Mouse (Mus musculus): Measurements from ENCODE around the gene Olfr631. TPM values are rescaled to one million over a fixed set of nuclear protein-coding genes. Genes with fewer than 3 reads are reported as not detected.

The Olfr631 gene
- polyA plus RNA-seq, 1 experiment from 2014 or later = not detected

GRCm38 (mm10) chr7:103971782-103972181 is 43.2 kb downstream of the Olfr631 start:
- no peak overlapping the region for H3K4me2 ChIP-seq
- WGBS = 63% methylated on average over 1 of the region's 1 CpGs
- H3K9ac ChIP-seq (replicated peaks) = no peak overlapping the region
- no peak overlapping the region for H3K27ac ChIP-seq
- no peaks in the 10 kb centered on the region for H3K4me1 ChIP-seq (replicated peaks)
- no peaks in the 10 kb centered on the region for H3K36me3 ChIP-seq
- no peaks in the 10 kb centered on the region for H3K9me3 ChIP-seq
- no peak overlapping the region for H3K4me3 ChIP-seq (replicated peaks)
- H3K27me3 ChIP-seq = no peaks in the 10 kb centered on the region
- ATAC-seq (ENCODE audit: insufficient number of reproducible peaks, insufficient read depth, low FRiP score, low TSS enrichment, low read depth) = no peak

Other genes with a start within 250 kb of the Olfr631 start
- not detected in 2 replicates for gene Olfr625-ps1, start 246.1 kb upstream of the Olfr631 start, polyA plus RNA-seq (2016; fragmentation: Nextera tagmentation; extraction: Ambion mirVana)
- not detected in 2 replicates for gene Olfr243, start 214.2 kb upstream of the Olfr631 start, polyA plus RNA-seq (2016; fragmentation: Nextera tagmentation; extraction: Ambion mirVana)
- gene Olfr628, start 198.5 kb upstream of the Olfr631 start, polyA plus RNA-seq (2016; fragmentation: Nextera tagmentation; extraction: Ambion mirVana) = not detected in 2 replicates
- gene Olfr629, start 183.9 kb upstream of the Olfr631 start, polyA plus RNA-seq (2016; fragmentation: Nextera tagmentation; extraction: Ambion mirVana) = not detected in 2 replicates
- gene Olfr630, start 171.5 kb upstream of the Olfr631 start, polyA plus RNA-seq (2016; fragmentation: Nextera tagmentation; extraction: Ambion mirVana) = not detected in 2 replicates
- gene Olfr69, start 157.2 kb upstream of the Olfr631 start, polyA plus RNA-seq (2016; fragmentation: Nextera tagmentation; extraction: Ambion mirVana) = not detected in 2 replicates
- not detected in 2 replicates for gene Olfr68, start 149.1 kb upstream of the Olfr631 start, polyA plus RNA-seq (2016; fragmentation: Nextera tagmentation; extraction: Ambion mirVana)
- gene Olfr67, start 137.0 kb upstream of the Olfr631 start, polyA plus RNA-seq (2016; fragmentation: Nextera tagmentation; extraction: Ambion mirVana) = not detected in 2 replicates
- 836 and 850 TPM in 2 replicates for gene Hbb-bt, start 114.8 kb upstream of the Olfr631 start, polyA plus RNA-seq (2016; fragmentation: Nextera tagmentation; extraction: Ambion mirVana)
- gene Hbb-bs, start 100.7 kb upstream of the Olfr631 start, polyA plus RNA-seq (2016; fragmentation: Nextera tagmentation; extraction: Ambion mirVana) = 651 and 737 TPM in 2 replicates
- not detected in 2 replicates for gene Hbb-bh2, start 88.3 kb upstream of the Olfr631 start, polyA plus RNA-seq (2016; fragmentation: Nextera tagmentation; extraction: Ambion mirVana)
- gene Hbb-bh1, start 85.7 kb upstream of the Olfr631 start, polyA plus RNA-seq (2016; fragmentation: Nextera tagmentation; extraction: Ambion mirVana) = 615 and 622 TPM in 2 replicates
- gene Hbb-y, start 75.6 kb upstream of the Olfr631 start, polyA plus RNA-seq (2016; fragmentation: Nextera tagmentation; extraction: Ambion mirVana) = 8,935 and 9,118 TPM in 2 replicates
- not detected in 2 replicates for gene Olfr66, start 42.6 kb upstream of the Olfr631 start, polyA plus RNA-seq (2016; fragmentation: Nextera tagmentation; extraction: Ambion mirVana)
- gene Olfr64, start 34.3 kb upstream of the Olfr631 start, polyA plus RNA-seq (2016; fragmentation: Nextera tagmentation; extraction: Ambion mirVana) = not detected in 2 replicates
- not detected in 2 replicates for gene Olfr65, start 25.3 kb upstream of the Olfr631 start, polyA plus RNA-seq (2016; fragmentation: Nextera tagmentation; extraction: Ambion mirVana)
- not detected in 2 replicates for gene Olfr632, start 5.5 kb downstream of the Olfr631 start, polyA plus RNA-seq (2016; fragmentation: Nextera tagmentation; extraction: Ambion mirVana)
- gene Olfr633, start 15.6 kb downstream of the Olfr631 start, polyA plus RNA-seq (2016; fragmentation: Nextera tagmentation; extraction: Ambion mirVana) = not detected in 2 replicates
- not detected in 2 replicates for gene Olfr635, start 42.3 kb downstream of the Olfr631 start, polyA plus RNA-seq (2016; fragmentation: Nextera tagmentation; extraction: Ambion mirVana)
- gene Olfr638, start 69.9 kb downstream of the Olfr631 start, polyA plus RNA-seq (2016; fragmentation: Nextera tagmentation; extraction: Ambion mirVana) = not detected in 2 replicates
- gene Olfr639, start 88.5 kb downstream of the Olfr631 start, polyA plus RNA-seq (2016; fragmentation: Nextera tagmentation; extraction: Ambion mirVana) = not detected in 2 replicates
- gene Olfr640, start 96.7 kb downstream of the Olfr631 start, polyA plus RNA-seq (2016; fragmentation: Nextera tagmentation; extraction: Ambion mirVana) = not detected in 2 replicates
- gene Olfr641, start 106.6 kb downstream of the Olfr631 start, polyA plus RNA-seq (2016; fragmentation: Nextera tagmentation; extraction: Ambion mirVana) = not detected in 2 replicates
- not detected in 2 replicates for gene Olfr642, start 123.8 kb downstream of the Olfr631 start, polyA plus RNA-seq (2016; fragmentation: Nextera tagmentation; extraction: Ambion mirVana)
- not detected in 2 replicates for gene 4930516K23Rik, start 132.6 kb downstream of the Olfr631 start, polyA plus RNA-seq (2016; fragmentation: Nextera tagmentation; extraction: Ambion mirVana)
- gene Olfr644, start 143.0 kb downstream of the Olfr631 start, polyA plus RNA-seq (2016; fragmentation: Nextera tagmentation; extraction: Ambion mirVana) = not detected in 2 replicates
- not detected in 2 replicates for gene Olfr645, start 156.6 kb downstream of the Olfr631 start, polyA plus RNA-seq (2016; fragmentation: Nextera tagmentation; extraction: Ambion mirVana)
- not detected in 2 replicates for gene Olfr646, start 176.0 kb downstream of the Olfr631 start, polyA plus RNA-seq (2016; fragmentation: Nextera tagmentation; extraction: Ambion mirVana)
- not detected in 2 replicates for gene Ubqln5, start 201.0 kb downstream of the Olfr631 start, polyA plus RNA-seq (2016; fragmentation: Nextera tagmentation; extraction: Ambion mirVana)
- gene Olfr643, start 208.6 kb downstream of the Olfr631 start, polyA plus RNA-seq (2016; fragmentation: Nextera tagmentation; extraction: Ambion mirVana) = not detected in 2 replicates
- not detected in 2 replicates for gene Ubqln3, start 214.5 kb downstream of the Olfr631 start, polyA plus RNA-seq (2016; fragmentation: Nextera tagmentation; extraction: Ambion mirVana)
- not detected in 2 replicates for gene Ubqlnl, start 221.7 kb downstream of the Olfr631 start, polyA plus RNA-seq (2016; fragmentation: Nextera tagmentation; extraction: Ambion mirVana)
- not detected in 2 replicates for gene Olfm5, start 236.0 kb downstream of the Olfr631 start, polyA plus RNA-seq (2016; fragmentation: Nextera tagmentation; extraction: Ambion mirVana)